Mouse (Mus musculus) lung, embryonic 14.5 days (tissue): Measurements from ENCODE around the gene Cphx1. TPM values are rescaled to one million over a fixed set of nuclear protein-coding genes. Genes with fewer than 3 reads are reported as not detected.
"Not testable (repeated sequence)": the region's sequence is repeated elsewhere in the genome, so short reads cannot be mapped to it uniquely, and the experiment has no call there.

Experiments used
- ATAC-seq: fragments of 200-750 bp; cut with Nextera tagmentation; 2 replicates; pipeline ENCODE4 v1.8.0; 2017; ENCODE audit warnings: mild to moderate bottlenecking, moderate TSS enrichment, moderate library complexity; ENCODE audit not compliant: insufficient read depth
- DNase-seq: peaks from one replicate; pipeline ENCODE4 v3.0.0-alpha.2; 2015
- H3K27ac ChIP-seq: fragments of 300-500 bp; sonication (generic); 2 replicates; pipeline ENCODE4 v1.5.1; 2014; ENCODE audit warnings: low read depth, mild to moderate bottlenecking, moderate library complexity
- H3K27me3 ChIP-seq: fragments of 300-500 bp; sonication (generic); 2 replicates; pipeline ENCODE4 v1.6.1; 2014; ENCODE audit warnings: low read length, control low read depth; ENCODE audit not compliant: insufficient read depth
- H3K36me3 ChIP-seq: fragments of 300-500 bp; sonication (generic); 2 replicates; pipeline ENCODE4 v1.6.1; 2014; ENCODE audit warnings: control low read depth; ENCODE audit not compliant: insufficient read depth
- H3K4me1 ChIP-seq: fragments of 300-500 bp; sonication (generic); 2 replicates; pipeline ENCODE4 v1.6.1; 2014; ENCODE audit warnings: antibody characterized with exemption, control low read depth; ENCODE audit not compliant: insufficient read depth
- H3K4me2 ChIP-seq: fragments of 300-500 bp; sonication (generic); 2 replicates; pipeline ENCODE4 v1.6.1; 2014; ENCODE audit warnings: mild to moderate bottlenecking
- H3K4me3 ChIP-seq: fragments of 300-500 bp; sonication (generic); 2 replicates; pipeline ENCODE4 v1.5.1; 2014; ENCODE audit warnings: low read depth, low read length
- H3K9ac ChIP-seq: fragments of 300-500 bp; sonication (generic); 2 replicates; pipeline ENCODE4 v1.6.1; 2014
- H3K9me3 ChIP-seq: fragments of 300-500 bp; sonication (generic); 2 replicates; pipeline ENCODE4 v1.6.1; 2016; ENCODE audit warnings: low read depth, low read length, control low read depth
- WGBS: fragments of 180-500 bp; shearing (Covaris S2); extraction: QIAGEN DNeasy Blood & Tissue Kit; methylation state at CpG from one replicate; pipeline ENCODE4 v1.1.7; 2014; 5-methylcytosine and 5-hydroxymethylcytosine counted together
- polyA plus RNA-seq: library from polyadenylated mRNA; unstranded; fragments of >200 nt; fragmentation: Nextera tagmentation; extraction: Ambion mirVana; gene quantifications from 2 replicates; pipeline ENCODE4 v1.2.1, GENCODE M21; 2014

The Cphx1 gene
- polyA plus RNA-seq, 1 experiment from 2014 or later, result not detected

DNA sequence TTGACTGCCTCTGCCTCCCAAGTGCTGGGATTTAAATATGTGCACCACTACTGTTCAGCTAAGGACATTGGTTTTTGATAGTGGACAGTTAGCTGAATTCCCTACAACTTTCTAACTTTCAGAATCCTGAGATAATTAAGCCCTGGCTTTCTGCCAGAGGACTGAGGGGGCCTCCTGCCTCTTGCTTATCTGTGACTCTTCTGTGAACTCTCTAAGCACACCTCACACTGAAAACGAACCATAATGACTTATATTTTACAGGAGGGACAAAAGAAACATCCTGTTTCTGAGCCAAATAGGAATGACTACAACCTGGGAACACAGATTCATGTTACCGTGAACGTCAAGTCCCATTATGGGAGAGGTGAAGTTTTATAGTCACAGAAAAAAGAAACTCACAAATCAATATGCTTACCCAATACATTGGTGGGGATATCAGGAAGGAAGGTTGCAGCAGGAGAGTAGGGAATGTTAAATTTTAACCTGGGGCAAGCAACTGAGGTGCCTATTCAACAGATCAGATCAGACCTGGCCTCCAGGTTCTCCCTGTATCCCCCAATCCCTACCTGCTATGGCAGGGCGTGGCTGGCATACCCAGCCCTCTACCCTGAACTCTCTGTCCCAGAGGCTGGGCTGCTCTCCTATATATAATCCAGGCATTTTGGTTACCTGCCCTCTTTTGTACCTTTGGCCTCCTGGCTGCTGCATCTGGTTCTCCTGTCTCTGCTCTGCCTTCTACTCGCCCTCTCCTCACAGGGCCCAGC is 1.1 kb upstream of the Cphx1 start:
- no CpG with 5 or more reads among the region's 5 CpGs for WGBS
- not testable (repeated sequence) for H3K4me3 ChIP-seq, H3K36me3 ChIP-seq, H3K27me3 ChIP-seq, H3K9me3 ChIP-seq, DNase-seq, ATAC-seq, H3K4me1 ChIP-seq, H3K4me2 ChIP-seq, H3K27ac ChIP-seq, H3K9ac ChIP-seq

DNA sequence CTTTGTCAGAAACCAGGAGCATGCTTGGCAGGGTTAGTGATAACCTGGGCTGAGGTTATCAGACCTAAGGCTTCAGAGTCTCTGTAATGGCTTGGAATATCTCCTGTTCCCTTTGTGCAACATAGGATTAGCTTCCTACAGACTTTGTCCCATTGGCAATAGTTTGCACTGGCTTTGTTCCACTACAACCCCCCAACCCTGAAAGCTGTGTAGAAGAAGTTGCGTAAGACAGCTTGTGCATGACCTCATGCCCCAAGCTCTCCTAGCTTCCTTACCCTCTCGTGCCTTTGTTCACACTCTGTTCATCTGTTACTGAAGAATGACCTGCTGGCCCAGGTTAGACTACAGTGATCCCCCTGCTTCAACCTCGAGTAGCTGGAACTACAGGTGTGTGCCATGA is 19.8 kb downstream of the Cphx1 start:
- not testable (repeated sequence) for H3K27ac ChIP-seq, H3K9ac ChIP-seq, H3K27me3 ChIP-seq, H3K36me3 ChIP-seq, H3K4me3 ChIP-seq, DNase-seq, ATAC-seq, H3K4me1 ChIP-seq, H3K9me3 ChIP-seq, H3K4me2 ChIP-seq
- whole genome bisulfite sequencing, result no CpG with 5 or more reads among the region's 3 CpGs

DNA sequence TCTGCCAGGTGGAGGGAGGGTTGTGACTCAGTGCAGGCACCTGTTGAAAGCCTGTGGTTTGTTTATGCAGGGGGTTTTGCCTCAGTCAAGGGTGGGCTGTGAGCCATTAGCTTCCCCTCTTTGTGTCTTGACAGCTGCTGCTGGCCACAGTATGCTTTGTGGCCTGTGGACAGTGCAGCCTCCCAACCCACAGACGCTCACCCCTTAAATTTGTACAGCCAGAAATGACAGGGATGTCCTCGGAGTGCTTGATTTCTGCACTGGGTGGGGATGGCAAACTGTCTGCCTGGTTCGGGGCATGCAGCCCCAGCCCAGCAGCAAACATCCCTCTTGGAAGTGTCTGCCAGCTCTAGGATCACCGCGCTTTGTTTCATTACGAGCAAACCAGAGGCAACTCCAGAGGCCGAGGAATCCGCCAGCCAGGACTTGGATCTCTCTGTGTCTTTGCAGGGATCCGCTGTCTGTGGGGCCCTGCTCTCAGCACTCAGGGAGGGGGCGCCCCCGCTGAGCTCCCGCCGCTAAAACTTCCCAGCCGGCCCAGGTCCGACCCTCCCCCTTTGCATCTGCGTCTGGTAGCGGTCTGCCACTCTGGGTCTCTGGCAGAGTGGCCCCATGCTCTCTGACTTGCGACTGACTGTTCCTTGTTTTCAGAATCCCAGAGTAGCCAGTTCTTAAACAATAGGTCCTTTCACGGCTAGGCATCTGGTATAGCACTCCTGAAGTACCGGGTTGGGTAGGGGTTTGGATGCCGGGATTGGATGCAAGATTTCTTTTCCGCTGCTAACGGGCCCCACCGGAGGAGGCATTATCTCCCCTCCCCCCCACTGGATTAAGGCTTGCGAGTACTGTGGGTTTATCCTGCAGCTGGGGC is 40.5 kb downstream of the Cphx1 start, which contains the start of gene Duxbl1:
Gene Duxbl1, plus strand, starts transcription at position 207 of the 871 bp plus-strand sequence.
- peak; percentile 93 for ATAC-seq
- H3K4me1 ChIP-seq, H3K9ac ChIP-seq, H3K4me3 ChIP-seq, H3K9me3 ChIP-seq, H3K27me3 ChIP-seq, H3K36me3 ChIP-seq, DNase-seq: not testable (repeated sequence)
- peak within 1 kb of the TSS; percentile 47 for H3K4me2 ChIP-seq
- no CpG with 5 or more reads among the region's 25 CpGs for WGBS
- H3K27ac ChIP-seq, result peak within 1 kb of the TSS; percentile 76; the same call in 1 of the 2 replicates

GRCm38 (mm10) chr14:25979242-25979941 is 41.3 kb downstream of the Cphx1 start:
- DNase-seq, result peak; percentile 16
- not testable (repeated sequence) for H3K4me1 ChIP-seq, H3K36me3 ChIP-seq, H3K9ac ChIP-seq, H3K9me3 ChIP-seq, H3K4me3 ChIP-seq, H3K27me3 ChIP-seq
- H3K4me2 ChIP-seq, result peak overlapping the region; percentile 47
- peak overlapping the region; percentile 76; the same call in 1 of the 2 replicates for H3K27ac ChIP-seq
- 1% methylated on average over 7 of the region's 13 CpGs for WGBS
- ATAC-seq, result peak; percentile 26; the same call in 1 of the 2 replicates

DNA sequence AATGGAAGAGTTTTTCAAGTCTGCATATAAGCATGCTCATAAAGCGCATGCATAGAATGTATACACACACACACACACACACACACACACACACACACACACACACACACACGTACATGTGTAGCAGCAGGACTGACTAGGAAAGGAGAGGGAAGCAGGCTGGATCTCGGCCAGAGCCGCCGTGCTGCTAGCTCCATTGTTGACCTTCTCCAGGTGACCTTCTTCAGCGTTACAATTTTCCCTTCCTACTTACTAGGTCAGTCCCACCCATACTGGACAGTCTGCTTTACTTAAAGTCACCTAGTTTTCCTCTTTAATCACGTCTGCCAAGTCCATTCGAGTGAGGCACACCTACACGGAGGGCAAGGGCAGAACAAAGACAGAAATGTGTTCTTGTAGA is 43.8 kb downstream of the Cphx1 start:
- not testable (repeated sequence) for H3K36me3 ChIP-seq, H3K9me3 ChIP-seq, H3K9ac ChIP-seq, H3K27me3 ChIP-seq, ATAC-seq, H3K4me3 ChIP-seq, H3K4me2 ChIP-seq, H3K27ac ChIP-seq, H3K4me1 ChIP-seq
- peak; percentile 2 for DNase-seq
- WGBS, result 38% methylated on average over 5 of the region's 9 CpGs

Other genes starting within 250 kb of the Cphx1 start
- gene Ppif, start 244.2 kb upstream of the Cphx1 start, polyA plus RNA-seq, result 29.2 and 30.4 TPM in 2 replicates
- gene Zcchc24, start 169.3 kb upstream of the Cphx1 start, polyA plus RNA-seq, result 29.6 and 29.8 TPM in 2 replicates
- 19.4 and 23.7 TPM in 2 replicates for gene Anxa11, start 96.1 kb upstream of the Cphx1 start, polyA plus RNA-seq
- gene Plac9a, start 35.2 kb upstream of the Cphx1 start, polyA plus RNA-seq, result 0.53 and 1.4 TPM in 2 replicates
- gene Tmem254a, start 10.6 kb upstream of the Cphx1 start, polyA plus RNA-seq, result 1.6 and 4.5 TPM in 2 replicates
- gene Duxbl1, start 40.3 kb downstream of the Cphx1 start, polyA plus RNA-seq, result 0.68 and 2.0 TPM in 2 replicates
- gene Gm9780, start 104.4 kb downstream of the Cphx1 start, polyA plus RNA-seq, result 22.7 and 28.1 TPM in 2 replicates
- 35.0 and 37.1 TPM in 2 replicates for gene Tmem254c, start 129.1 kb downstream of the Cphx1 start, polyA plus RNA-seq
- not detected in 2 replicates for gene Cphx2, start 143.2 kb downstream of the Cphx1 start, polyA plus RNA-seq
- not detected in 2 replicates for gene Cphx3, start 144.0 kb downstream of the Cphx1 start, polyA plus RNA-seq
- 2.9 TPM in 1 of 2 replicates, not detected in the other for gene Duxbl2, start 180.0 kb downstream of the Cphx1 start, polyA plus RNA-seq
- 24.1 and 30.4 TPM in 2 replicates for gene Plac9b, start 244.2 kb downstream of the Cphx1 start, polyA plus RNA-seq